22 mouse cellular contexts compared by ENCODE assay signal in the genomic region with DNA sequence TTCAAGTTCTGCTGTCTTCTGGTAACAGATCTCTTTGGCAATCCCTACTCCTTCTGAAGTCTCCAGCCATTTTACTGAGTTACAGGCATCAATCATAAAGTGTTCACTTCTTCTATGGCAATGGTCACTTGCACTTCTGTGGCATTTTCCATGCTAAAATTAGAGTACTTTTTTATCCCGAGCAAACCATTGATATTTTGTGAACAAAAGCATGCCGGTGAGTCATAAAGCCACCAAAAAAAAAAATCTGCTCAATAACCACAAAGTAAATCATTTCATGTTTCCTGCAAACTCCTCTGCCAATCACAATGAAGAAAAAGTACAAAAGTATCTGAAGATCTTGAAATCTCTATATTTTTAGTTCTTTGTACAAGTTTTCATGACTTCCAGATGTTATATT. TPM values are rescaled to one million over a fixed set of nuclear protein-coding genes. Genes with fewer than 3 reads are reported as not detected.
"Had no signal": no experiment of that assay in that cellular context is flagged by ENCODE, and none has a peak within 500 bp of the region (broad histone marks: within the 10 kb centered on the region; RNA-seq: fewer than 3 reads in every experiment).

No protein-coding gene starts in this region.

- H3K27ac ChIP-seq: limb, embryonic 12.5 days; limb, embryonic 15.5 days; liver, embryonic 14.5 days; lung, embryonic 15.5 days; midbrain, embryonic 10.5 days; midbrain, embryonic 13.5 days; neural tube, embryonic 12.5 days; neural tube, embryonic 15.5 days; stomach, postnatal 0 days had no signal

- H3K4me1 ChIP-seq: limb, embryonic 12.5 days; limb, embryonic 15.5 days; lung, embryonic 15.5 days; megakaryocyte, embryonic 14.5 days; midbrain, embryonic 10.5 days; midbrain, embryonic 13.5 days; neural tube, embryonic 12.5 days; neural tube, embryonic 15.5 days had no signal

- H3K4me3 ChIP-seq: limb, embryonic 12.5 days; limb, embryonic 15.5 days; lung, embryonic 15.5 days; megakaryocyte, embryonic 14.5 days; midbrain, embryonic 10.5 days; midbrain, embryonic 13.5 days; neural tube, embryonic 12.5 days; neural tube, embryonic 15.5 days had no signal

- DNase-seq: kidney, postnatal 14 days; kidney, postnatal 4 days; liver, postnatal 0 days; lung, postnatal 10 days; lung, postnatal 36 days; right cerebral cortex, postnatal 25 days; spleen, adult 18-20 months; thymus, adult 2 months; thymus, postnatal 14 days; thymus, postnatal 4 days had no signal

- H3K9ac ChIP-seq: limb, embryonic 12.5 days; limb, embryonic 15.5 days; liver, embryonic 14.5 days; liver, postnatal 0 days; lung, embryonic 15.5 days; midbrain, embryonic 13.5 days; neural tube, embryonic 12.5 days; neural tube, embryonic 15.5 days had no signal

- ATAC-seq: liver, postnatal 0 days; midbrain, embryonic 13.5 days; midbrain, embryonic 16.5 days had no signal

- H3K4me2 ChIP-seq: limb, embryonic 12.5 days; limb, embryonic 15.5 days; liver, embryonic 11.5 days; lung, embryonic 15.5 days; midbrain, embryonic 13.5 days; neural tube, embryonic 12.5 days; neural tube, embryonic 15.5 days had no signal

- H3K36me3 ChIP-seq: limb, embryonic 12.5 days; limb, embryonic 15.5 days; lung, embryonic 15.5 days; midbrain, embryonic 10.5 days; midbrain, embryonic 13.5 days; neural tube, embryonic 12.5 days; neural tube, embryonic 15.5 days had no signal

- H3K9me3 ChIP-seq: limb, embryonic 12.5 days; limb, embryonic 15.5 days; lung, embryonic 15.5 days; megakaryocyte, embryonic 14.5 days; midbrain, embryonic 10.5 days; midbrain, embryonic 13.5 days; neural tube, embryonic 12.5 days; neural tube, embryonic 15.5 days had no signal

- H3K27me3 ChIP-seq: limb, embryonic 12.5 days; limb, embryonic 15.5 days; lung, embryonic 15.5 days; megakaryocyte, embryonic 14.5 days; midbrain, embryonic 13.5 days; neural tube, embryonic 12.5 days; neural tube, embryonic 15.5 days had no signal

RNA-seq across cellular contexts. Expression of gene Olfm3, which starts 26.5 kb away (rescaled TPM):
- polyA plus RNA-seq: limb, embryonic 12.5 days; liver, embryonic 14.5 days; liver, postnatal 0 days had no signal
